Mouse (Mus musculus): ENCODE results near the gene Sspo. TPM values are rescaled to one million over a fixed set of nuclear protein-coding genes. Genes with fewer than 3 reads are reported as not detected.

Sspo gene
- 0.47 and 0.83 TPM in 2 replicates for total RNA-seq (2014; rRNA removed)
- 1.5 and 2.0 TPM in 2 replicates for polyA plus RNA-seq (2012; rRNA removed)

GRCm38 (mm10) chr6:48447929-48448328 is at the start of gene Sspo:
TSS of gene Sspo (plus strand) at chr6:48448229.
- Histone ChIP-seq H3K27me3 (ENCODE audit: control insufficient read depth, insufficient read depth, low read length) (no peaks in the 10 kb centered on the region), H3K27ac (replicated peaks; ENCODE audit: insufficient read depth, low read depth, low read length) (no peak within 1 kb of the TSS), H3K36me3 (ENCODE audit: control insufficient read depth, insufficient read depth, low read length) (no peaks in the 10 kb centered on the region), H3K4me3 (ENCODE audit: insufficient read depth, low read depth, low read length) (no peak within 1 kb of the TSS), H3K79me2 (ENCODE audit: control insufficient read depth, insufficient read depth, low read length) (0 out of 2 replicates have a peak, but pooled peaks cover 2% of the 10 kb centered on the region), H3K9ac (ENCODE audit: low read depth, low read length) (no peak within 1 kb of the TSS), H3K4me1 (ENCODE audit: control insufficient read depth, insufficient read depth, low read length) (peaks cover 12% of the 10 kb centered on the region)
- 86% methylated on average over 1 of the region's 1 CpGs for WGBS
- TF ChIP-seq POLR2A (IDR thresholded peaks at IDR 0.05; ENCODE audit: extremely low read depth, insufficient read depth, low read length), result no peak
- TF ChIP-seq CTCF (IDR thresholded peaks at IDR 0.05; ENCODE audit: low read depth, low read length), result no peak
- DNase-seq (ENCODE audit: extremely low read depth, low read depth, low spot score), result no peak

GRCm38 (mm10) chr6:48399906-48400305 is 48.1 kb upstream of the Sspo start:
- WGBS, result 94% methylated on average over 5 of the region's 5 CpGs
- H3K36me3 ChIP-seq (ENCODE audit: control insufficient read depth, insufficient read depth, low read length), result no peaks in the 10 kb centered on the region
- H3K79me2 ChIP-seq (ENCODE audit: control insufficient read depth, insufficient read depth, low read length), result peaks cover 5% of the 10 kb centered on the region; the same call in 1 of the 2 replicates
- no peak for DNase-seq (ENCODE audit: extremely low read depth, low read depth, low spot score)
- H3K4me1 ChIP-seq (ENCODE audit: control insufficient read depth, insufficient read depth, low read length), result peaks cover 8% of the 10 kb centered on the region
- no peak overlapping the region for H3K9ac ChIP-seq (ENCODE audit: low read depth, low read length)
- TF ChIP-seq CTCF (IDR thresholded peaks at IDR 0.05; ENCODE audit: low read depth, low read length), result no peak
- TF ChIP-seq POLR2A (IDR thresholded peaks at IDR 0.05; ENCODE audit: extremely low read depth, insufficient read depth, low read length), result no peak
- H3K27me3 ChIP-seq (ENCODE audit: control insufficient read depth, insufficient read depth, low read length), result no peaks in the 10 kb centered on the region
- no peak overlapping the region for H3K27ac ChIP-seq (replicated peaks; ENCODE audit: insufficient read depth, low read depth, low read length)
- H3K4me3 ChIP-seq (ENCODE audit: insufficient read depth, low read depth, low read length), result no peak overlapping the region

GRCm38 (mm10) chr6:48404071-48404470 is 44.0 kb upstream of the Sspo start:
- 94% methylated on average over 5 of the region's 5 CpGs for WGBS
- H3K36me3 ChIP-seq (ENCODE audit: control insufficient read depth, insufficient read depth, low read length), result no peaks in the 10 kb centered on the region; the same call in 1 of the 2 replicates
- TF ChIP-seq POLR2A (IDR thresholded peaks at IDR 0.05; ENCODE audit: extremely low read depth, insufficient read depth, low read length) (no peak), CTCF (IDR thresholded peaks at IDR 0.05; ENCODE audit: low read depth, low read length) (no peak)
- 0 out of 2 replicates have a peak, but pooled peaks cover 2% of the 10 kb centered on the region for H3K79me2 ChIP-seq (ENCODE audit: control insufficient read depth, insufficient read depth, low read length)
- H3K4me1 ChIP-seq (ENCODE audit: control insufficient read depth, insufficient read depth, low read length), result no peaks in the 10 kb centered on the region
- no peak overlapping the region for H3K27ac ChIP-seq (replicated peaks; ENCODE audit: insufficient read depth, low read depth, low read length)
- H3K9ac ChIP-seq (ENCODE audit: low read depth, low read length), result no peak overlapping the region
- H3K4me3 ChIP-seq (ENCODE audit: insufficient read depth, low read depth, low read length), result no peak overlapping the region
- no peaks in the 10 kb centered on the region for H3K27me3 ChIP-seq (ENCODE audit: control insufficient read depth, insufficient read depth, low read length)
- DNase-seq (ENCODE audit: extremely low read depth, low read depth, low spot score), result no peak

- Histone ChIP-seq H3K4me3 (ENCODE audit: insufficient read depth, low read depth, low read length) (no peak overlapping the region), H3K27me3 (ENCODE audit: control insufficient read depth, insufficient read depth, low read length) (no peaks in the 10 kb centered on the region), H3K36me3 (ENCODE audit: control insufficient read depth, insufficient read depth, low read length) (peaks cover 6% of the 10 kb centered on the region), H3K9ac (ENCODE audit: low read depth, low read length) (no peak overlapping the region), H3K79me2 (ENCODE audit: control insufficient read depth, insufficient read depth, low read length) (no peaks in the 10 kb centered on the region), H3K4me1 (ENCODE audit: control insufficient read depth, insufficient read depth, low read length) (peaks cover 7% of the 10 kb centered on the region), H3K27ac (replicated peaks; ENCODE audit: insufficient read depth, low read depth, low read length) (no peak overlapping the region)
- TF ChIP-seq POLR2A (IDR thresholded peaks at IDR 0.05; ENCODE audit: extremely low read depth, insufficient read depth, low read length) (no peak), CTCF (IDR thresholded peaks at IDR 0.05; ENCODE audit: low read depth, low read length) (no peak)
- peak; percentile 46 for DNase-seq (ENCODE audit: extremely low read depth, low read depth, low spot score)
- 39% methylated on average over 4 of the region's 4 CpGs for WGBS
Measured at GRCm38 (mm10) chr6:48409726-48410343, 38.2 kb upstream of the Sspo start.

GRCm38 (mm10) chr6:48410551-48410950 is 37.5 kb upstream of the Sspo start:
- DNase-seq (ENCODE audit: extremely low read depth, low read depth, low spot score), result peak; percentile 55
- Histone ChIP-seq H3K9ac (ENCODE audit: low read depth, low read length) (no peak overlapping the region), H3K4me3 (ENCODE audit: insufficient read depth, low read depth, low read length) (no peak overlapping the region), H3K27me3 (ENCODE audit: control insufficient read depth, insufficient read depth, low read length) (no peaks in the 10 kb centered on the region), H3K27ac (replicated peaks; ENCODE audit: insufficient read depth, low read depth, low read length) (no peak overlapping the region), H3K4me1 (ENCODE audit: control insufficient read depth, insufficient read depth, low read length) (peaks cover 7% of the 10 kb centered on the region), H3K36me3 (ENCODE audit: control insufficient read depth, insufficient read depth, low read length) (peaks cover 8% of the 10 kb centered on the region), H3K79me2 (ENCODE audit: control insufficient read depth, insufficient read depth, low read length) (no peaks in the 10 kb centered on the region)
- no peak for TF ChIP-seq POLR2A (IDR thresholded peaks at IDR 0.05; ENCODE audit: extremely low read depth, insufficient read depth, low read length)
- TF ChIP-seq CTCF (IDR thresholded peaks at IDR 0.05; ENCODE audit: low read depth, low read length), result no peak
- 61% methylated on average over 3 of the region's 3 CpGs for WGBS

Data from liver, adult 2 months (tissue).